In genomic region chr12:108600864-108601263, GRCm38 (mm10) we compare ENCODE assay signal across 14 mouse cellular contexts. TPM values are rescaled to one million over a fixed set of nuclear protein-coding genes. Genes with fewer than 3 reads are reported as not detected.
DNase-seq lines count a peak whose midpoint lies in the region; ATAC-seq and TF ChIP-seq lines count a peak whose summit lies in the region.
"Had no signal": no experiment of that assay in that cellular context is flagged by ENCODE, and none has a peak within 500 bp of the region (broad histone marks: within the 10 kb centered on the region; RNA-seq: fewer than 3 reads in every experiment).

No protein-coding gene starts in this region.

- H3K9me3 ChIP-seq in heart, embryonic 15.5 days (replicated peaks) = no peaks in the 10 kb centered on the region
- H3K9me3 ChIP-seq in embryonic facial prominence, embryonic 13.5 days = no peaks in the 10 kb centered on the region
- H3K9me3 ChIP-seq in megakaryocyte, embryonic 14.5 days = no peaks in the 10 kb centered on the region
- H3K9me3 ChIP-seq: midbrain, embryonic 15.5 days; neural tube, embryonic 15.5 days had no signal

- no peaks in the 10 kb centered on the region for H3K36me3 ChIP-seq in heart, embryonic 15.5 days
- H3K36me3 ChIP-seq in embryonic facial prominence, embryonic 13.5 days = peaks cover 8% of the 10 kb centered on the region; the same call in 1 of the 2 replicates
- H3K36me3 ChIP-seq in megakaryocyte, embryonic 14.5 days (replicated peaks; ENCODE audit: low read length) = no peaks in the 10 kb centered on the region
- no peaks in the 10 kb centered on the region for H3K36me3 ChIP-seq in kidney, adult 2 months (ENCODE audit: control insufficient read depth, insufficient read depth, low read length)
- H3K36me3 ChIP-seq: midbrain, embryonic 15.5 days; neural tube, embryonic 15.5 days had no signal

- no peak overlapping the region for H3K4me3 ChIP-seq in heart, embryonic 15.5 days
- H3K4me3 ChIP-seq in embryonic facial prominence, embryonic 13.5 days = no peak overlapping the region
- H3K4me3 ChIP-seq in megakaryocyte, embryonic 14.5 days (replicated peaks) = peak overlapping the region; percentile 84
- no peak overlapping the region for H3K4me3 ChIP-seq in kidney, adult 2 months (ENCODE audit: insufficient read depth, low read depth, low read length)
- H3K4me3 ChIP-seq: midbrain, embryonic 15.5 days; neural tube, embryonic 15.5 days had no signal

- TF ChIP-seq CTCF in kidney, adult 2 months (conservative IDR thresholded peaks at IDR 0.05; ENCODE audit: insufficient read depth, insufficient read length, low read depth, low read length) = no peak

- 76% methylated on average over 4 of the region's 4 CpGs for WGBS in heart, embryonic 15.5 days
- WGBS in embryonic facial prominence, embryonic 13.5 days = 63% methylated on average over 4 of the region's 4 CpGs
- WGBS in kidney, adult 2 months = 74% methylated on average over 4 of the region's 4 CpGs

- H3K27ac ChIP-seq in heart, embryonic 15.5 days = peak overlapping the region; percentile 25; the same call in 1 of the 2 replicates
- H3K27ac ChIP-seq in embryonic facial prominence, embryonic 13.5 days = peak overlapping the region; percentile 39; the same call in 1 of the 2 replicates
- no peak overlapping the region for H3K27ac ChIP-seq in kidney, adult 2 months (ENCODE audit: insufficient read depth, low read depth, low read length)
- H3K27ac ChIP-seq: midbrain, embryonic 15.5 days; neural tube, embryonic 15.5 days had no signal

- no peaks in the 10 kb centered on the region for H3K27me3 ChIP-seq in heart, embryonic 15.5 days
- no peaks in the 10 kb centered on the region for H3K27me3 ChIP-seq in embryonic facial prominence, embryonic 13.5 days
- peaks cover 7% of the 10 kb centered on the region for H3K27me3 ChIP-seq in megakaryocyte, embryonic 14.5 days (replicated peaks)
- H3K27me3 ChIP-seq in kidney, adult 2 months (replicated peaks; ENCODE audit: control insufficient read depth, insufficient read depth, low read length) = no peaks in the 10 kb centered on the region
- H3K27me3 ChIP-seq: midbrain, embryonic 15.5 days; neural tube, embryonic 15.5 days had no signal

- H3K4me2 ChIP-seq in heart, embryonic 15.5 days = no peak overlapping the region
- no peak overlapping the region for H3K4me2 ChIP-seq in embryonic facial prominence, embryonic 13.5 days
- H3K4me2 ChIP-seq: lung, embryonic 14.5 days; midbrain, embryonic 15.5 days; neural tube, embryonic 15.5 days had no signal

- ATAC-seq in heart, embryonic 15.5 days (replicated peaks; ENCODE audit: insufficient number of reproducible peaks, insufficient read depth, low FRiP score, low read depth) = no peak
- no peak for ATAC-seq in embryonic facial prominence, embryonic 13.5 days (ENCODE audit: insufficient number of reproducible peaks, insufficient read depth, low FRiP score, low TSS enrichment, low read depth)
- ATAC-seq: intestine, embryonic 16.5 days; midbrain, embryonic 15.5 days had no signal

- no peak for TF ChIP-seq POLR2A in kidney, adult 2 months (IDR thresholded peaks at IDR 0.05; ENCODE audit: low read depth, low read length)

- DNase-seq in heart, adult 11 months = no peak
- DNase-seq in CD4-positive helper T cell, adult 2 months (ENCODE audit: low read depth, low spot score) = peak; percentile 62
- no peak for DNase-seq in frontal cortex, postnatal 25 days (ENCODE audit: low spot score in 2 of 2)
- DNase-seq in kidney, adult 2 months = no peak
- DNase-seq: adrenal gland, postnatal 10 days; cerebellum, postnatal 14 days; kidney, postnatal 25 days; lung, embryonic 14.5 days had no signal

- H3K4me1 ChIP-seq in heart, embryonic 15.5 days (replicated peaks) = peaks cover 22% of the 10 kb centered on the region
- H3K4me1 ChIP-seq in embryonic facial prominence, embryonic 13.5 days = peaks cover 28% of the 10 kb centered on the region
- peaks cover 29% of the 10 kb centered on the region for H3K4me1 ChIP-seq in megakaryocyte, embryonic 14.5 days
- no peaks in the 10 kb centered on the region for H3K4me1 ChIP-seq in kidney, adult 2 months (ENCODE audit: control insufficient read depth, insufficient read depth, low read length)

- H3K9ac ChIP-seq in heart, embryonic 15.5 days = no peak overlapping the region
- no peak overlapping the region for H3K9ac ChIP-seq in embryonic facial prominence, embryonic 13.5 days
- H3K9ac ChIP-seq: lung, embryonic 14.5 days; midbrain, embryonic 15.5 days; neural tube, embryonic 15.5 days had no signal

RNA-seq across cellular contexts. Expression of gene Evl, which starts 46.3 kb away (rescaled TPM):
- 33.8 and 43.2 TPM in 2 replicates for polyA plus RNA-seq in heart, embryonic 15.5 days (2015; fragmentation: Nextera tagmentation; extraction: Ambion mirVana)
- 75.4 and 79.3 TPM in 2 replicates for polyA plus RNA-seq in embryonic facial prominence, embryonic 13.5 days (2015; fragmentation: Nextera tagmentation; extraction: Ambion mirVana)
- polyA plus RNA-seq in megakaryocyte, embryonic 14.5 days (2012; ENCODE audit: insufficient read depth, low replicate concordance) = 10.7 and 77.2 TPM in 2 replicates
- 19.1 and 33.3 TPM in 2 replicates for polyA plus RNA-seq in kidney, adult 2 months (2012; rRNA removed)
